Mouse (Mus musculus): Measurements from ENCODE around the gene Gtf2h2. TPM values are rescaled to one million over a fixed set of nuclear protein-coding genes. Genes with fewer than 3 reads are reported as not detected.

Gtf2h2 gene
- polyA plus RNA-seq (2014; fragmentation: Illumina TruSeq; extraction: RNeasy Lipid Tissue Mini Kit (QIAGEN cat#74804); ENCODE audit: insufficient read depth, low read depth, low replicate concordance): 19.5 TPM

DNA sequence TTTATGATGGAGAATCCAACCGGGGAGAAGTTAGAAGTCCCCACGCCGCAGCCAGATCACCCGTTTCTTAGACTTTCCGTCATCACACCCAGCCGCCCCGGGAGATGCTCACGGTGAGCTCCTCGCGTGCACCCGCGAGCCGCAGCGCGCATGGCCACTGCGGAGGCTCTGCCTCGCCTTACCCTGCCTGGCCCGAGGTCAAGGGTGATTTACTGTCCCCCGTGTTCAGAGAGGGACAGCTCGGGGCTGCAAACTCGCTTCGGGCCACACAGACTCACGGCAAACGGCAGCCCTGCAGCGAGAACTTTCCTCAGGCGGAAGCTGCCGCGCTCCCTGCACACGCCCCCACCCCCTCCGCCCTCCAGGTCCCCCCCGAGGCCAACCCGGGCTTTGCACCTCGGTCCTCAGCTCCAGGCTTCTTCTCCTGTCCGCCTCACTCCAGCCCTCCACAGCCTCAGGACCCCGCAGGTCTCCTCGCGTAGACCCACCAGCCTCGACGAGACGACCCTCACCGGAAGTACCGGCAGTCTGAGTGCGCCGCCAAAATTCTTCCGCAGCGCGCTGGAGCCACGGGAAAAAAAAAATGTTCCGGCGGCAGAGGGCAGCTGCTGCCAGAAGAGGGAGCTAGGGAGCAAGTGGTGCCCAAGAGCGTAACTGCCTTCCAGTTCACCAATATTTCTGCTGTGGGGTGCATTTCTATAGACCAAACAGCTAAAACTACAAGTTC is at the start of gene Gtf2h2:
TSS of gene Gtf2h2 (minus strand) at position 519 of the 727 bp plus-strand sequence.

DNA sequence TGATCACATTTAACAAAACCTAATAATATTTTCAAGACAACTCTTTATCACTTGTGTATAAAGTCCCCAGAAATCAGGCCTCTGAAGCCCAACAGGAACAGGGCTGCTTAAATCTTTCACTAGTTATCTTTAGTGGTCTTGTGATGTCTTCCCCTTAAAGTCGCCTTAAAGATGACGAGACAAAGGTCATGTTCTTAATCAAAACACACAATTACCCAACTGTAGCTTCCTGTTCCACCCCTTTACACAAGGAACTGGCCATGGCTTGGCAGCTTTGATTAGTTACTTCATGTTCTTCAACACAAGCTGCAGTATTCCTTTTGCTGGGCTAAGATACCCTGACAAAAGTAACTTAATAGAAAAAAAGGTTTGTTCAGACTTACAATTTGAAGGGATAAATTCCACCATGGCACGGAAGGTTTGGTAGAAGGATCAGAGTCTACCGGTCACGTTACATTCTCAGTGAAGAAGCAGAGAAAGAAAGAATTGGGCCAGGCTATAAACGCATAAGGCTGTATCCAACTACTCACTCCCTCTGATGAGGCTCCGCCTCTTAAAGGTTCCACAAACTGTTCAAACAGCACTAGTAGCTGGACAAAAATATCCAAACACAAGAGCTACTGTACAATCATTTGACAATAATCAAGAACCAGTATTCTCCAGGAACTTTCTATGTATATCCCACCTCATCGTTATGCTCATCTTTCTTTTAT is 39.8 kb downstream of the Gtf2h2 start, which contains the start of gene Naip1:
TSS of gene Naip1 (minus strand) at position 455 of the 713 bp plus-strand sequence.

Other genes with a start within 250 kb of the Gtf2h2 start
- gene Naip5, start 246.3 kb downstream of the Gtf2h2 start, polyA plus RNA-seq (2014; fragmentation: Illumina TruSeq; extraction: RNeasy Lipid Tissue Mini Kit (QIAGEN cat#74804); ENCODE audit: insufficient read depth, low read depth, low replicate concordance): 1.8 TPM
- gene Naip6, start 174.9 kb downstream of the Gtf2h2 start, polyA plus RNA-seq (2014; fragmentation: Illumina TruSeq; extraction: RNeasy Lipid Tissue Mini Kit (QIAGEN cat#74804); ENCODE audit: insufficient read depth, low read depth, low replicate concordance): 0.64 TPM
- not detected for gene Naip1, start 39.7 kb downstream of the Gtf2h2 start, polyA plus RNA-seq (2014; fragmentation: Illumina TruSeq; extraction: RNeasy Lipid Tissue Mini Kit (QIAGEN cat#74804); ENCODE audit: insufficient read depth, low read depth, low replicate concordance)
- gene Ocln, start 60.1 kb upstream of the Gtf2h2 start, polyA plus RNA-seq (2014; fragmentation: Illumina TruSeq; extraction: RNeasy Lipid Tissue Mini Kit (QIAGEN cat#74804); ENCODE audit: insufficient read depth, low read depth, low replicate concordance): 26.4 TPM
- gene Marveld2, start 124.4 kb upstream of the Gtf2h2 start, polyA plus RNA-seq (2014; fragmentation: Illumina TruSeq; extraction: RNeasy Lipid Tissue Mini Kit (QIAGEN cat#74804); ENCODE audit: insufficient read depth, low read depth, low replicate concordance): 5.3 TPM
- 67.1 TPM for gene Ak6, start 158.4 kb upstream of the Gtf2h2 start, polyA plus RNA-seq (2014; fragmentation: Illumina TruSeq; extraction: RNeasy Lipid Tissue Mini Kit (QIAGEN cat#74804); ENCODE audit: insufficient read depth, low read depth, low replicate concordance)
- 10.5 TPM for gene Rad17, start 158.5 kb upstream of the Gtf2h2 start, polyA plus RNA-seq (2014; fragmentation: Illumina TruSeq; extraction: RNeasy Lipid Tissue Mini Kit (QIAGEN cat#74804); ENCODE audit: insufficient read depth, low read depth, low replicate concordance)
- gene Taf9, start 159.0 kb upstream of the Gtf2h2 start, polyA plus RNA-seq (2014; fragmentation: Illumina TruSeq; extraction: RNeasy Lipid Tissue Mini Kit (QIAGEN cat#74804); ENCODE audit: insufficient read depth, low read depth, low replicate concordance): 3.2 TPM
- gene Ccdc125, start 177.1 kb upstream of the Gtf2h2 start, polyA plus RNA-seq (2014; fragmentation: Illumina TruSeq; extraction: RNeasy Lipid Tissue Mini Kit (QIAGEN cat#74804); ENCODE audit: insufficient read depth, low read depth, low replicate concordance): 3.2 TPM
- 22.9 TPM for gene Cdk7, start 238.4 kb upstream of the Gtf2h2 start, polyA plus RNA-seq (2014; fragmentation: Illumina TruSeq; extraction: RNeasy Lipid Tissue Mini Kit (QIAGEN cat#74804); ENCODE audit: insufficient read depth, low read depth, low replicate concordance)

All from lung, adult 10 weeks (tissue).